Comparison of ENCODE assay signal across 9 mouse cellular contexts in the genomic region with DNA sequence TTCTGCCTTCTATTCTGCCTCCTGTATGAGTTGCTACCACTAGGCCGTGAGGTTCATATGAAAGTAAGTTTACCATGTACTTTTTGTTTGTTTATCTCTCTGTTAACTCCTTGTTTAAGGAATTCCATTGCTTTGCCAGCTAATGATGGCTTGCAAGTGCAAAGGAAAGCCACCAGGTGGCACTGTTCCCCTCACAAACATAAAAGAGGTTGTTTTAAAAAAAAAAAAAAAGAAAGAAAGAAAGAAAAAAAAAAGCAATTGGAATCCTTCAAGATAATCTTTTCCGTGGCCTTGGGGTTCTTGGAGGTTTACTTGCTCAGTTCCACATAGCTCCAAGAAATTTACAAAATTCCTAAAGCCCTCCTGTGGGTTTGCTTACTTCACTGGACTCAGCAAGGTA. TPM values are rescaled to one million over a fixed set of nuclear protein-coding genes. Genes with fewer than 3 reads are reported as not detected.
DNase-seq lines count a peak whose midpoint lies in the region; ATAC-seq and TF ChIP-seq lines count a peak whose summit lies in the region.
"Had no signal": no experiment of that assay in that cellular context is flagged by ENCODE, and none has a peak within 500 bp of the region (broad histone marks: within the 10 kb centered on the region; RNA-seq: fewer than 3 reads in every experiment).

No protein-coding gene starts in this region.

- H3K4me1 ChIP-seq in MEL (ENCODE audit: control insufficient read depth in 1 of 2, insufficient read depth in 2 of 2, low read length in 2 of 2) = no peaks in the 10 kb centered on the region
- 0 out of 2 replicates have a peak, but pooled peaks cover 5% of the 10 kb centered on the region for H3K4me1 ChIP-seq in limb, embryonic 11.5 days (ENCODE audit: control insufficient read depth, insufficient read depth, low read length)

- peak; percentile 64 to 83 (median 70) for TF ChIP-seq CTCF in MEL (IDR thresholded peaks at IDR 0.05 in 2 of 3, conservative IDR thresholded peaks at IDR 0.05 in 1 of 3; ENCODE audit: control insufficient read depth in 1 of 3, insufficient read depth in 1 of 3, low read depth in 2 of 3, low read length in 3 of 3, poor library complexity in 1 of 3, severe bottlenecking in 1 of 3)

- H3K4me2 ChIP-seq in limb, embryonic 11.5 days (ENCODE audit: low read depth, severe bottlenecking) = no peak overlapping the region
- H3K4me2 ChIP-seq: embryonic facial prominence, embryonic 13.5 days had no signal

- TF ChIP-seq RAD21 in MEL (IDR thresholded peaks at IDR 0.05; ENCODE audit: low read depth, low read length) = peak; percentile 84

- H3K9ac ChIP-seq in MEL (ENCODE audit: control insufficient read depth, low read depth, low read length, poor library complexity, severe bottlenecking) = no peak overlapping the region
- H3K9ac ChIP-seq in limb, embryonic 11.5 days (ENCODE audit: low read length) = no peak overlapping the region
- H3K9ac ChIP-seq: embryonic facial prominence, embryonic 13.5 days had no signal

- H3K27me3 ChIP-seq in MEL (ENCODE audit: control insufficient read depth in 1 of 2, insufficient read depth in 2 of 2, low read length in 2 of 2) = no peaks in the 10 kb centered on the region; a peak in 1 of 4 replicates
- 0 out of 2 replicates have a peak, but pooled peaks cover 9% of the 10 kb centered on the region for H3K27me3 ChIP-seq in limb, embryonic 11.5 days (ENCODE audit: control insufficient read depth, insufficient read depth, low read length)

- no peak for ATAC-seq in CD4-positive, CD25-positive, alpha-beta regulatory T cell, adult 4 months
- ATAC-seq in limb, embryonic 11.5 days (ENCODE audit: insufficient number of reproducible peaks, low FRiP score, low TSS enrichment, low read depth) = no peak
- no peak for ATAC-seq in granulocyte monocyte progenitor cell, adult 5-6 weeks (replicated peaks; ENCODE audit: poor library complexity, severe bottlenecking)

- H3K4me3 ChIP-seq in MEL (ENCODE audit: control insufficient read depth in 1 of 2, insufficient read depth in 1 of 2, low read depth in 2 of 2, low read length in 2 of 2) = no peak overlapping the region
- no peak overlapping the region for H3K4me3 ChIP-seq in limb, embryonic 11.5 days (ENCODE audit: low read depth, low read length)
- H3K4me3 ChIP-seq: embryonic facial prominence, embryonic 13.5 days had no signal

- H3K27ac ChIP-seq in MEL (ENCODE audit: control insufficient read depth, low read depth, low read length) = no peak overlapping the region
- no peak overlapping the region for H3K27ac ChIP-seq in limb, embryonic 11.5 days (replicated peaks; ENCODE audit: low read depth, low read length)
- H3K27ac ChIP-seq: embryonic facial prominence, embryonic 13.5 days had no signal

- H3K79me2 ChIP-seq in MEL (ENCODE audit: control insufficient read depth, insufficient read depth, low read length, poor library complexity) = no peaks in the 10 kb centered on the region

- H3K9me3 ChIP-seq in MEL (replicated peaks; ENCODE audit: insufficient read depth, low read length) = no peaks in the 10 kb centered on the region
- no peaks in the 10 kb centered on the region for H3K9me3 ChIP-seq in limb, embryonic 11.5 days (ENCODE audit: control insufficient read depth, low read length)
- H3K9me3 ChIP-seq: embryonic facial prominence, embryonic 13.5 days had no signal

- no peaks in the 10 kb centered on the region for H3K36me3 ChIP-seq in MEL (ENCODE audit: control insufficient read depth in 1 of 2, insufficient read depth in 2 of 2, low read length in 2 of 2)
- H3K36me3 ChIP-seq in limb, embryonic 11.5 days (ENCODE audit: control insufficient read depth, insufficient read depth, low read length) = no peaks in the 10 kb centered on the region
- H3K36me3 ChIP-seq: embryonic facial prominence, embryonic 13.5 days had no signal

- no peak for TF ChIP-seq EP300 in MEL (IDR thresholded peaks at IDR 0.05; ENCODE audit: low read depth in 1 of 2, low read length in 2 of 2)

- no peak for TF ChIP-seq POLR2A in MEL (IDR thresholded peaks at IDR 0.05; ENCODE audit: control insufficient read depth in 1 of 2, insufficient read depth in 1 of 2, low read depth in 1 of 2, low read length in 2 of 2, poor library complexity in 1 of 2)

- DNase-seq in CD4-positive, CD25-positive, alpha-beta regulatory T cell, adult 2 months (ENCODE audit: low read depth, low spot score) = peak; percentile 74
- DNase-seq in kidney, postnatal 10 days = peak; percentile 56
- no peak for DNase-seq in kidney, adult 8-10 months
- peak; percentile 56 for DNase-seq in MEL (ENCODE audit: low read depth, low spot score)
- DNase-seq in limb, embryonic 11.5 days (ENCODE audit: low spot score) = peak; percentile 69
- DNase-seq in heart, adult 11 months = no peak

- 1% methylated on average over 2 of the region's 2 CpGs for WGBS in limb, embryonic 11.5 days

TF ChIP-seq in MEL, 35 proteins besides CTCF, POLR2A, EP300 and RAD21:
- TF ChIP-seq UBTF (IDR thresholded peaks at IDR 0.05; ENCODE audit: borderline replicate concordance, insufficient read depth, low read depth, low read length) (no peak), ZNF384 (IDR thresholded peaks at IDR 0.05; ENCODE audit: low read depth, low read length) (peak; percentile 99), GABPA (IDR thresholded peaks at IDR 0.05; ENCODE audit: low read depth, low read length) (no peak), CHD1 (IDR thresholded peaks at IDR 0.05; ENCODE audit: low read depth, low read length) (no peak), ETS1 (IDR thresholded peaks at IDR 0.05; ENCODE audit: low read depth, low read length) (no peak), SMC3 (IDR thresholded peaks at IDR 0.05; ENCODE audit: low read depth, low read length) (peak; percentile 85), MAZ (IDR thresholded peaks at IDR 0.05; ENCODE audit: low read depth, low read length) (no peak), POLR2AphosphoS5 (IDR thresholded peaks at IDR 0.05; ENCODE audit: borderline replicate concordance, low read depth, low read length) (no peak), KAT2A (conservative IDR thresholded peaks at IDR 0.05; ENCODE audit: low read depth, low read length) (no peak), POLR2AphosphoS2 (IDR thresholded peaks at IDR 0.05; ENCODE audit: low read length) (no peak), TAL1 (IDR thresholded peaks at IDR 0.05; ENCODE audit: low read length) (no peak), ZC3H11A (IDR thresholded peaks at IDR 0.05; ENCODE audit: low read depth, low read length) (peak; percentile 57), MAFK (IDR thresholded peaks at IDR 0.05; ENCODE audit: borderline replicate concordance, low read depth, low read length) (no peak)

RNA-seq across cellular contexts. Expression of gene Matn4, which starts 12.2 kb away (rescaled TPM):
- not detected for polyA plus RNA-seq in CD4-positive, CD25-positive, alpha-beta regulatory T cell, adult 4 months (2017; shearing (Covaris generic))
- total RNA-seq in MEL (2012; rRNA removed) = not detected in 2 replicates
- polyA plus RNA-seq in MEL (2012; ENCODE audit: insufficient read depth in 1 of 2, insufficient read length in 2 of 2, low read depth in 1 of 2, low replicate concordance in 2 of 2, missing spikeins in 1 of 2) = not detected
- polyA plus RNA-seq in limb, embryonic 11.5 days (2014; fragmentation: Nextera tagmentation; extraction: Ambion mirVana) = 2.7 and 3.6 TPM in 2 replicates
- not detected in 2 replicates for total RNA-seq in granulocyte monocyte progenitor cell, adult 5-6 weeks (2014; fragmentation: Nextera tagmentation)
- total RNA-seq in granulocyte monocyte progenitor cell, adult 5-6 weeks (2017) = not detected in 2 replicates

RNA-seq across cellular contexts. Expression of gene Rbpjl, which starts 14.3 kb away (rescaled TPM):
- not detected for polyA plus RNA-seq in CD4-positive, CD25-positive, alpha-beta regulatory T cell, adult 4 months (2017; shearing (Covaris generic))
- not detected in 2 replicates for total RNA-seq in MEL (2012; rRNA removed)
- under 1 TPM in 1 of 2 experiments, not detected in 1; 0.07 TPM for polyA plus RNA-seq in MEL (2012; ENCODE audit: insufficient read depth in 1 of 2, insufficient read length in 2 of 2, low read depth in 1 of 2, low replicate concordance in 2 of 2, missing spikeins in 1 of 2)
- 0.04 and 0.16 TPM in 2 replicates for polyA plus RNA-seq in limb, embryonic 11.5 days (2014; fragmentation: Nextera tagmentation; extraction: Ambion mirVana)
- not detected in 2 replicates for total RNA-seq in granulocyte monocyte progenitor cell, adult 5-6 weeks (2014; fragmentation: Nextera tagmentation)
- total RNA-seq in granulocyte monocyte progenitor cell, adult 5-6 weeks (2017) = not detected in 2 replicates

RNA-seq across cellular contexts. Expression of gene Sdc4, which starts 26.5 kb away (rescaled TPM):
- 10 to 100 TPM; 69.7 to 93.7 TPM for polyA plus RNA-seq in CD4-positive, CD25-positive, alpha-beta regulatory T cell, adult 4 months (2017; shearing (Covaris generic))
- total RNA-seq in MEL (2012; rRNA removed) = not detected in 2 replicates
- polyA plus RNA-seq in MEL (2012; ENCODE audit: insufficient read depth in 1 of 2, insufficient read length in 2 of 2, low read depth in 1 of 2, low replicate concordance in 2 of 2, missing spikeins in 1 of 2) = not detected
- 22.6 and 23.6 TPM in 2 replicates for polyA plus RNA-seq in limb, embryonic 11.5 days (2014; fragmentation: Nextera tagmentation; extraction: Ambion mirVana)
- total RNA-seq in granulocyte monocyte progenitor cell, adult 5-6 weeks (2014; fragmentation: Nextera tagmentation) = not detected in 2 replicates
- total RNA-seq in granulocyte monocyte progenitor cell, adult 5-6 weeks (2017) = not detected in 2 replicates

RNA-seq across cellular contexts. Expression of gene Slpi, which starts 28.3 kb away (rescaled TPM):
- 1 to 10 TPM in 1 of 2 experiments, under 1 TPM in 1; 0.75 to 1.1 TPM for polyA plus RNA-seq in CD4-positive, CD25-positive, alpha-beta regulatory T cell, adult 4 months (2017; shearing (Covaris generic))
- total RNA-seq in MEL (2012; rRNA removed) = not detected in 2 replicates
- not detected for polyA plus RNA-seq in MEL (2012; ENCODE audit: insufficient read depth in 1 of 2, insufficient read length in 2 of 2, low read depth in 1 of 2, low replicate concordance in 2 of 2, missing spikeins in 1 of 2)
- 0.43 and 0.76 TPM in 2 replicates for polyA plus RNA-seq in limb, embryonic 11.5 days (2014; fragmentation: Nextera tagmentation; extraction: Ambion mirVana)
- total RNA-seq in granulocyte monocyte progenitor cell, adult 5-6 weeks (2014; fragmentation: Nextera tagmentation) = 228 and 251 TPM in 2 replicates
- 46.7 and 49.3 TPM in 2 replicates for total RNA-seq in granulocyte monocyte progenitor cell, adult 5-6 weeks (2017)

RNA-seq across cellular contexts. Expression of gene Sys1, which starts 39.6 kb away (rescaled TPM):
- 10 to 100 TPM in 1 of 2 experiments, 1 to 10 TPM in 1; 8.8 to 15.1 TPM for polyA plus RNA-seq in CD4-positive, CD25-positive, alpha-beta regulatory T cell, adult 4 months (2017; shearing (Covaris generic))
- 94.3 and 96.5 TPM in 2 replicates for total RNA-seq in MEL (2012; rRNA removed)
- 10 to 100 TPM in 1 of 2 experiments, not detected in 1; 85.8 TPM for polyA plus RNA-seq in MEL (2012; ENCODE audit: insufficient read depth in 1 of 2, insufficient read length in 2 of 2, low read depth in 1 of 2, low replicate concordance in 2 of 2, missing spikeins in 1 of 2)
- polyA plus RNA-seq in limb, embryonic 11.5 days (2014; fragmentation: Nextera tagmentation; extraction: Ambion mirVana) = 52.6 and 53.6 TPM in 2 replicates
- total RNA-seq in granulocyte monocyte progenitor cell, adult 5-6 weeks (2014; fragmentation: Nextera tagmentation) = 30.4 and 35.3 TPM in 2 replicates
- 11.5 and 18.1 TPM in 2 replicates for total RNA-seq in granulocyte monocyte progenitor cell, adult 5-6 weeks (2017)

Comparison
In these comparisons a context has a peak if more than half of its experiments do, and no peak if none do; other contexts are left out.
1. DNase-seq: peak in CD4-positive, CD25-positive, alpha-beta regulatory T cell, adult 2 months (single experiment), kidney, postnatal 10 days (single experiment), MEL (single experiment) and limb, embryonic 11.5 days (single experiment); none in kidney, adult 8-10 months (0 of 2) and heart, adult 11 months (single experiment).
2. RNA of gene Sdc4, which starts 26.5 kb away (polyA plus RNA-seq): 69.7 to 93.7 TPM in CD4-positive, CD25-positive, alpha-beta regulatory T cell, adult 4 months and 22.6 to 23.6 TPM in limb, embryonic 11.5 days; not detected in MEL; every median in the first group is over 10 times any median in the second.